Mouse (Mus musculus): Measurements from ENCODE around the gene Arpc5l. TPM values are rescaled to one million over a fixed set of nuclear protein-coding genes. Genes with fewer than 3 reads are reported as not detected.
A peak's percentile ranks its signal among the peaks of the same experiment; 100 is the strongest.

Arpc5l gene
- total RNA-seq, 1 experiment from 2014 or later, result 67.3 TPM

- ATAC-seq (replicated peaks; ENCODE audit: low read depth, poor library complexity, severe bottlenecking), result no peak
These were observed 35.1 kb downstream of the Arpc5l start for GRCm38 (mm10) chr2:39040215-39040614.

- ATAC-seq (replicated peaks; ENCODE audit: low read depth, poor library complexity, severe bottlenecking), result no peak
These were observed 43.4 kb downstream of the Arpc5l start for GRCm38 (mm10) chr2:39048515-39048914.

GRCm38 (mm10) chr2:39064687-39065399 lies 59.7 kb downstream of the Arpc5l start:
- ATAC-seq (replicated peaks; ENCODE audit: low read depth, poor library complexity, severe bottlenecking), result peak; percentile 67

Other genes with a start within 250 kb of the Arpc5l start
- 1.7 and 5.7 TPM in 2 replicates for gene Nr6a1, start 77.7 kb upstream of the Arpc5l start, total RNA-seq (2017)
- not detected in 2 replicates for gene Olfml2a, start 73.4 kb upstream of the Arpc5l start, total RNA-seq (2017)
- gene Wdr38, start 7.9 kb upstream of the Arpc5l start, total RNA-seq (2017), result 0.18 and 0.34 TPM in 2 replicates
- 1,747 and 1,973 TPM in 2 replicates for gene Rpl35, start 276 bp downstream of the Arpc5l start, total RNA-seq (2017)
- gene Golga1, start 60.2 kb downstream of the Arpc5l start, total RNA-seq (2017), result 11.5 and 21.1 TPM in 2 replicates
- gene Scai, start 185.4 kb downstream of the Arpc5l start, total RNA-seq (2017), result 7.0 and 12.2 TPM in 2 replicates
- 43.6 and 67.2 TPM in 2 replicates for gene Ppp6c, start 221.1 kb downstream of the Arpc5l start, total RNA-seq (2017)